Mouse (Mus musculus): ENCODE data around the gene Art4.

- TF ChIP-seq CTCF (IDR thresholded peaks at IDR 0.05; ENCODE audit: control insufficient read depth, insufficient read depth, insufficient replicate concordance, low read depth, low read length): no peak
- TF ChIP-seq POLR2A (IDR thresholded peaks at IDR 0.05; ENCODE audit: control insufficient read depth, low read depth, low read length): no peak
Measured at GRCm38 (mm10) chr6:136900369-136901009, 43.0 kb upstream of the Art4 start.

All from testis, adult 2 months (tissue).